Mouse (Mus musculus) neural tube, embryonic 10.5 days (tissue): Measurements from ENCODE around the gene St3gal5.

ENCODE experiments used
- DNase-seq: peaks from one replicate; pipeline ENCODE4 v3.0.0-alpha.2; 2017; ENCODE audit warnings: low spot score; ENCODE audit errors: extremely low spot score

Gene St3gal5

GRCm38 (mm10) chr6:72096669-72097068 lies 723 bp upstream of the St3gal5 start:
- DNase-seq = no peak

- no peak for DNase-seq
Observed at GRCm38 (mm10) chr6:72098021-72098655, 746 bp downstream of the St3gal5 start.

- no peak for DNase-seq
Observed at GRCm38 (mm10) chr6:72098691-72099090, 1.3 kb downstream of the St3gal5 start.

GRCm38 (mm10) chr6:72099281-72099680 lies 1.9 kb downstream of the St3gal5 start:
- DNase-seq = no peak

- DNase-seq = no peak
Observed at GRCm38 (mm10) chr6:72100171-72100570, 2.8 kb downstream of the St3gal5 start.

GRCm38 (mm10) chr6:72100939-72101338 lies 3.5 kb downstream of the St3gal5 start:
- DNase-seq = no peak

- no peak for DNase-seq
Observed at GRCm38 (mm10) chr6:72101386-72101785, 4.0 kb downstream of the St3gal5 start.

GRCm38 (mm10) chr6:72102066-72102465 lies 4.7 kb downstream of the St3gal5 start:
- no peak for DNase-seq

GRCm38 (mm10) chr6:72104534-72104933 lies 7.1 kb downstream of the St3gal5 start:
- no peak for DNase-seq

- DNase-seq = no peak
Observed at GRCm38 (mm10) chr6:72108941-72109892, 11.8 kb downstream of the St3gal5 start.

GRCm38 (mm10) chr6:72110577-72110976 lies 13.2 kb downstream of the St3gal5 start:
- no peak for DNase-seq

GRCm38 (mm10) chr6:72112575-72112974 lies 15.2 kb downstream of the St3gal5 start:
- no peak for DNase-seq

- DNase-seq = no peak
Observed at GRCm38 (mm10) chr6:72113093-72113702, 15.8 kb downstream of the St3gal5 start.

GRCm38 (mm10) chr6:72114902-72115301 lies 17.5 kb downstream of the St3gal5 start:
- DNase-seq = no peak

GRCm38 (mm10) chr6:72117322-72117968 lies 20.1 kb downstream of the St3gal5 start:
- no peak for DNase-seq

- DNase-seq = no peak
Observed at GRCm38 (mm10) chr6:72119870-72120269, 22.5 kb downstream of the St3gal5 start.

- DNase-seq = no peak
Observed at GRCm38 (mm10) chr6:72121301-72121700, 23.9 kb downstream of the St3gal5 start.

- no peak for DNase-seq
Observed at GRCm38 (mm10) chr6:72122515-72122914, 25.1 kb downstream of the St3gal5 start.

GRCm38 (mm10) chr6:72124315-72125103 lies 27.1 kb downstream of the St3gal5 start:
- no peak for DNase-seq

- no peak for DNase-seq
Observed at GRCm38 (mm10) chr6:72126128-72126917, 28.9 kb downstream of the St3gal5 start.
